Mouse (Mus musculus) kidney, postnatal 4 days (tissue): ENCODE results near the gene Tbx3.
A peak's percentile ranks its signal among the peaks of the same experiment; 100 is the strongest.

Experiments
- DNase-seq, 2 experiments: peaks; one replicate each; pipeline ENCODE4 v3.0.0; 2021; ENCODE audit warnings: mixed read lengths in 2 of 2

Tbx3 gene

DNA sequence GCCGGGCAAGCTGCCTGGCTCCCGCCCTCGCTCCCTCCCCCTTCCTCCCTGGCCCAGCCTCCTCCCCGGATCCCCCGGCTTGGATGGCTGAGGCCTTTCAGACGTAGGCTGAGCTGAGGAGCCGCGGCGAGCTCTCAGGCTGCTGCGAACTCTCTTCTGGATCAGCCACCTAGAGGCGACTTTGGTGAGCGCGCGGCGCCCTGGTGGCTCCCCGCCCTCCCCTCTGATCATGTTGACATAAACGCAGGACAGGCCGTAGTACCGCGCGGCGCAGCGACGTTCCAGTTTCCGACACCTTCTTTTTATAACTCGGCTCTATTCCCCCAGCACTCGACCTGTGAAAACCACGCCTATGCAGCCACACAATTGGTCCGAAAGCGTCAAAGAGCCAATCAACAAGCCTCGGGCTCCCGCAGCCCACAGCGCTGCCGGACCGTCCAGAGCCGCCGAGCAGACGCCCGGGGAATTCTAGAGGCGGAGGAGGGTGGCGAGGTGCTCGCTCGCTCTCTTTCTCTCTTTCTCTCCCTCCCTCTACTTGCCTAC lies at the start of gene Tbx3:
Gene Tbx3 (plus strand): TSS at position 104 of the 543 bp plus-strand sequence.
- peak; percentile 91 to 95 for DNase-seq

DNA sequence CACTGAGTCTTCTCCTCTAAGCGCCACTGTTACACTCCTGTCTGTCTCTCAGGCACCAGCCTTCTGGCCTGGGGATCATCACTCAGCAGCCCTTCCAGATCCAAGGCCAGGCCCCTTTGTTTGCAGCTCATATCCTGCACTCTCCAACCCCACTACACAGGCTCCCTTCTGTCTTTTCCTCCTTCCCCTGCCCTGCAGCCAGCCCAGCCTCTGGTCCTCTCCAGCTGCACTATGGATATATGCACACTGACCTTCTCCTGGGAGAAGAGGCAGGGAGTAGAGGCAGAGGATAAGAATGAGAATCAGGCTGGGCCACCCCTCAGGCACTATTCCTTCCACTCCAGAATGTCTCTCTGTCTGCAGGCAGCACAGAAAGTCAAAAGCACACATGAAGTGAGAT lies 48.4 kb upstream of the Tbx3 start:
- DNase-seq, result no peak

- DNase-seq, result peak in 1 of 2 experiments; percentile 39
These were observed 45.9 kb upstream of the Tbx3 start for GRCm38 (mm10) chr5:119624554-119624953.

DNA sequence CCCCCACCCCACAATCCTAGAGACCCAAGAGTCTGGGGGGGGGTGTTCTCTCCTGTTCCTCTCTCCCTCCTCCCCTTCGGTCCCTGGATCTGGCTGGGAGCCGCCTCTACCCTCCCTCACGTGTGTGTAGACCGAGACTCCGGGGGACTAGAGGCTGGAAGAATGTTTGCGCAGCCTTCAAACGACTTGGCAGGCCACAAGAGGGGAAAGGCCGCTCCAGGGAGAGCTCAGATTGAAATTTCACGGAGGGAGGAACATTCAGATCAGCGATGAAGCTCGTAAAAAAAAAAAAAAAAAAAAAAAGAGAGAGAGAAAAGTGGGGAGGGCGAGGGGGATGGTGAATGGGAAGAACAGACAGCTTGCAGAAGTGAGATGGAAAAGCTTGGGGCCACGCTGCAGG lies 44.9 kb upstream of the Tbx3 start:
- peak; percentile 39 to 42 for DNase-seq

- DNase-seq, result no peak
These were observed 44.3 kb upstream of the Tbx3 start for GRCm38 (mm10) chr5:119626154-119626553.

GRCm38 (mm10) chr5:119626662-119627061 lies 43.8 kb upstream of the Tbx3 start:
- DNase-seq, result peak; percentile 41 to 54

- DNase-seq, result no peak
These were observed 42.4 kb upstream of the Tbx3 start for GRCm38 (mm10) chr5:119628100-119628499.

DNA sequence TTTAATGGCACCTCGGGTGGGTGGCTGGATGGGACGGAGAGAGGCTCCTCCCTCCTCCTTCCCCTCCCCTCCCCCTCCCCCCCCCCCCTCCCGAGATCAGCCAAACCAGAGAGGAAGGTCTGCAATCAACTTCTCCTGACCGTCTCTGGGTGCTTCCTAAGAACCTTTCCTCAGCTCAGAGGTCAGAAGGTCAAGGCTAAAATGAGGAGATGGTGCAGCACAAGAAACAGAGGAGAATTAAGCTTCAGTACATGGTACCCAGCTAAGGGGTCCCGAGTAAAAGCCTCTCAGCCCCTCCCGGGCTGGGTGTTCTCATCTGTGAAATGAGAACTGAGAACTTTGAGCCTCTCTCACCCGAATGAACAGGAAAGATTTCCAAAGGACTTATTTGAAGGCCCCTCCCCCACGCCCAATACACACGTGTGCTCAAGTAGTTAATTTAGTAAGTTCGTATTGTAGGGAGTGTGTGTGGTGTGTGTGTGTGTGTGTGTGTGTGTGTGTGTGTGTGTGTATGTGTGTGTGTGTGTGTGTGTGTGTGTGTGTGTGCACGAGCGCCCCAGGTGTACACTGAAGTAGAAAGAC lies 41.6 kb upstream of the Tbx3 start:
- DNase-seq, result peak; percentile 25 to 54

DNA sequence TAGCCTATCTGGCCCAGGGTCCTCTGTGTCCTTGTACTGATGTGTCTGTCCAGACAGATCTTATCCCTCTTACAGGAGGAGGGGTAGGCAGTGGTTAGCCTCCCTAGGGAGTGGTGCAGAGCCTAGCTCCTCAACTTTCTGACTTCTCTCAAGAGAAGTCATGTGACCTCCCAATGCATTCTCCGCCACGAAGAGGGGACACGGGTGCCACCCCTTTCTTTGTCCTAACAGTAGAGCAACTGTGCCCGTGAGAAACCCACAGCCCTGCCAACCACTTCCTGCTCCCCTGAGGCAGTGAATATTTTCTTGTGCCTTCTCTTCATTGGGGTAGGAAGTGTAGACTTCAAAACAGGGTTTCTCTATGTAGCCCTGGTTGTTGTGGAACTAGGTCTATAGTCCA lies 36.9 kb upstream of the Tbx3 start:
- DNase-seq, result no peak

DNA sequence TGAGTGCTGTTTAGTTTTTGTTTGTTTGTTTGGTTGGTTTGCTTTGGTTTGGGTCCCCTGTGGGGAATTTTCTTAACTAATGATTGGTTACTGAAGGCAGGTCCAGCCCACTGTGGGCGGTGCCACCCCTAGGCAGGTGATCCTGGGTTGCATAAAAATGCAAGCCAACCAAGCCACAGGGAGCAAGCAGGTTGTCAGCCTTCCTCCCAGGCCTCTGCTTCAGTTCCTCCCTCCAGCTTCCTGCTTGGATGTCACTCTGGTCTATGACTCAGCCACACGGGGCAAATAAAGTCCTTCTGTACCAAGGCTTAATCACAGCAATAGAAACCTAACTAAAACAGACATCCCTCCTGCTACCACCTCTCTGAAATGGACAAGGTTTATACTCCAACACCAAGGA lies 35.6 kb upstream of the Tbx3 start:
- DNase-seq, result no peak

GRCm38 (mm10) chr5:119638300-119638699 lies 32.2 kb upstream of the Tbx3 start:
- DNase-seq, result no peak

- DNase-seq, result no peak
These were observed 29.4 kb upstream of the Tbx3 start for GRCm38 (mm10) chr5:119641094-119641493.

DNA sequence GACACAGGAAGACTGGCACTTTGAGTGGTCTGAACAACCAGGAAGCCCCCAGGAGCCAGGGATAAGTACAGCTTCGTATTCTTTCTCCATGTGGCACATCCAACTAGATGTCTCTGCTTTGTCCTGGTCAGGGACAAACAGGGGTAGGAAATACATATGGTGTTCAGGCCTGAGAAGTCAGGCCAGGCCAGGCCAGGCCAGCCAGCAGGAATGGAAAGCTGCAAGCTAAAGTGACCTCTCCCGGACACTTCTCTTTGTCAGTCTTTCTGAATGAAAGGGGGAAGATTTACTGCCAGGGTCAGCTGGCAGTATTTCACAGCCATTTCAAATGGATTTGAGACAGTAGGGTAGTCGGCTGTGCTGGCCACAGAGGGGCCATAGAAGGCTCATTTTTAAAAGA lies 28.8 kb upstream of the Tbx3 start:
- peak; percentile 18 to 36 for DNase-seq

- DNase-seq, result no peak
These were observed 23.5 kb upstream of the Tbx3 start for GRCm38 (mm10) chr5:119646965-119647364.

GRCm38 (mm10) chr5:119651135-119651965 lies 19.1 kb upstream of the Tbx3 start:
- DNase-seq, result no peak

- DNase-seq, result no peak
These were observed 14.1 kb upstream of the Tbx3 start for GRCm38 (mm10) chr5:119656354-119656753.

- no peak for DNase-seq
These were observed 13.6 kb upstream of the Tbx3 start for GRCm38 (mm10) chr5:119656856-119657255.

DNA sequence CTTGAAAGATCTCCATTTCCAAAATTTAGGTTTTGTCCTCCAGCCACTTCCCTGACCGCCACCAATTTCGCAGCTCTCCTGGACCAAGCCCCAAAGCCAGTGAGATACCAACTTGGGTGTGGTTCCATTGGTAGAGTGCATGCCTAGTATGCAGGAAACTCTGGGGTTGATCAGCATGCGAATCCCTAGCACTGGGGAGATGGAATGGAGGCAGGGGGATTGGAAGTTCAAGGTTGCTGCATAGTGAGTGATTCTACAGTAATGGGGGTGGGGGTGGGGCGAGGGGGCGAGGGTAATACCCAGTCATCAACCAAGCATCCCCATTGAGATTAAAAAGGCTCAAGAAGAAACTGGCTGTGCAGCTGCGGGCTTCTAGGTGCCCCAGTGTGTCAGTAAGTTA lies 13.1 kb upstream of the Tbx3 start:
- no peak for DNase-seq

DNA sequence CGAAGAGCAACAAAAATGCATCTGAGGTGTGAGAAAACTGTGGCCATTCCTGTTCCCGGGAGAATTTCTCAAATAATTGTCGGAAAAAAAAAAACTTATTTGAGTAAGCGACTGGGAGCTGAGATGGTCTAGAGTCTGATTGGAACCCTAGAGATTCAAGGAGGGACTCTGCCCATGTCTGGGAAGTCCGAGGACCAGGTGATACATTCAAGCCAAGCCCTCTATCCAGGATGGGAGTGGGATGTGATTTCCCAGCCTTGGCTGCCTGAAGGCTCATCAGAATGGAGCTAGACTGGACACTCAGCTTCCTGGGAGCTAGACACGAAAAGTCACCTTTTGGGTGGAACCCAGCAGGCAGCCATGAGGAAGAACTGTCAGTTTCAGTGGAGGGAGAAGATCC lies 12.7 kb upstream of the Tbx3 start:
- DNase-seq, result no peak

- no peak for DNase-seq
These were observed 12.1 kb upstream of the Tbx3 start for GRCm38 (mm10) chr5:119658396-119658795.

- no peak for DNase-seq
These were observed 11.4 kb upstream of the Tbx3 start for GRCm38 (mm10) chr5:119659041-119659440.

DNA sequence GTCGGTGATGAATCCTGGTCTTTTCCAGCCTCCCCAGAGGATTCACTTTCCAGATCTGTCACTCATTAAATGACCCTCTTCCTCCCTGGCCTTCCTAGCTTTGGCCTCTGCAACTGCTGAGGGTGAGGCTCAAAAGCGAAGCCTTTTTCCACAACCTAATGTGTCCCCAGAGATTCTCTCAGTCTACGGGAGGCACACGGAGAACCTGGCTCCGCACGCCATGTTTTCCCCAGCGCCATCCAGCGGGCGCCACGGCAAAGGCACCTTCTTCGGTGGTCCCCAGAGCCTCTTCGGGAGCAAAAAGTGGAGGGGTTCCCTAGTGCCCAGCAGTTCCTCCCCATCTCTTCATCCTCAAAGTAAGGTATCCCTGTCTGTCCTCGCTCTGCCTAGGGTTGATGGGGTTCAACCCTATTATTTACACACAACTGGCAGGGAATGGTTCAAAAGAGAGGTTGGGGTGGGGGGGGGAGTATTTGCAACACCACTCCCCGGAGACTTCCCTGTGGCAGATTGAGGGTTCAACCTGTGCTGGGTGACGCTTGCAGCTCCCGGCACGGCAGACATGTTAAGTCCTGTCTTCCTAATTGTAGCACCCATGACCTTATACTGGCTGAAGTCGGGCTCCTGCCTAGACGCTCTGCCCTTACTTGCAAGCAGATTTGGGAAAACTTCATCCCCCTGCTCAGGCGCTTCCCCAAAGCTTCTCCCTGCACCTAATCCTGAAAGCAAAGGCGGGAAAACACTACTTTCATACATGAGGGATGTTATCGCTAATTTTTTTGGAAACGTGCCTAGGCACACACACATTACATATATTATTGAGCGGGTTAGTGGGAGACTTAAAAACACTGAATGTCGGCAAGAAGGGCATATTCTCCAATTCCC lies 9.7 kb upstream of the Tbx3 start:
- DNase-seq, result no peak

DNA sequence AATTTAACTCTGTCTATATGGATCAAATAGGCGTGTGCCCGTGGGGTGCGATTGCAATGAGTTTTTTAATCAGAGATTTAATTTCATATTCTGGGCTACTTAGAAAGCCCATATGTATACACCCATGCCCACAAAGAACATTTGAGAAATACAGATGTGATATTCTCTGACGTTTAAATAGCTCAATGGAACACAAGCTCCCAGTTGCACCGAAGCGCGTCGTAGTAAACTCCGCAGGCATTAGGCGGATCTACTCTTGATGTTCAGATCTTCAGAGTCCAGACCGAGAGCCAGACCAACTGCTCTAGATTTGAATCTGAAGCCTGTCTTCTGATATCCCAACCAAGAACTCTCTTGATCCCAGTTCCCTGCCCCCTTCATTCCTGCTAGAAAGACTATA lies 9.0 kb upstream of the Tbx3 start:
- DNase-seq, result no peak
